Mouse (Mus musculus) intestine, postnatal 0 days (tissue): ENCODE results near the gene Tbcd. TPM values are rescaled to one million over a fixed set of nuclear protein-coding genes. Genes with fewer than 3 reads are reported as not detected.

Experiments used
- ATAC-seq: fragments of 200-750 bp; cut with Nextera tagmentation; 2 replicates; pipeline ENCODE4 v1.8.0; 2017; ENCODE audit warnings: mild to moderate bottlenecking, moderate TSS enrichment, moderate library complexity
- H3K27ac ChIP-seq: fragments of 300-500 bp; sonication (generic); 2 replicates; pipeline ENCODE4 v1.5.1; 2014; ENCODE audit warnings: mild to moderate bottlenecking, low read depth, low read length, moderate library complexity
- H3K27me3 ChIP-seq: fragments of 300-500 bp; sonication (generic); replicated peaks from 2 replicates; pipeline ENCODE4 v1.6.1; 2014; ENCODE audit warnings: low read length, mixed read lengths; ENCODE audit not compliant: control insufficient read depth, insufficient read depth
- H3K36me3 ChIP-seq: fragments of 300-500 bp; sonication (generic); 2 replicates; pipeline ENCODE4 v1.6.1; 2014; ENCODE audit warnings: mild to moderate bottlenecking, moderate library complexity; ENCODE audit not compliant: control insufficient read depth, insufficient read depth
- H3K4me1 ChIP-seq: fragments of 300-500 bp; sonication (generic); replicated peaks from 2 replicates; pipeline ENCODE4 v1.6.1; 2014; ENCODE audit warnings: antibody characterized with exemption, low read length, mixed read lengths; ENCODE audit not compliant: control insufficient read depth, insufficient read depth
- H3K4me2 ChIP-seq: fragments of 300-500 bp; sonication (generic); replicated peaks from 2 replicates; pipeline ENCODE4 v1.6.1; 2014; ENCODE audit warnings: low read depth, mild to moderate bottlenecking, moderate library complexity
- H3K4me3 ChIP-seq: fragments of 300-500 bp; sonication (generic); 2 replicates; pipeline ENCODE4 v1.5.1; 2014; ENCODE audit warnings: low read depth, low read length
- H3K9ac ChIP-seq: fragments of 300-500 bp; sonication (generic); 2 replicates; pipeline ENCODE4 v1.6.1; 2014; ENCODE audit warnings: mild to moderate bottlenecking, low read depth, low read length
- H3K9me3 ChIP-seq: fragments of 300-500 bp; sonication (generic); 2 replicates; pipeline ENCODE4 v1.6.1; 2016; ENCODE audit warnings: mixed run types; ENCODE audit not compliant: control insufficient read depth
- CTCF ChIP-seq: sonication (generic); IDR thresholded peaks from 2 replicates; pipeline ENCODE4 v1.5.1; 2016; ENCODE audit warnings: low read depth, mild to moderate bottlenecking, control low read depth, antibody characterized with exemption, moderate library complexity
- WGBS: fragments of 180-500 bp; shearing (Covaris S2); extraction: QIAGEN DNeasy Blood & Tissue Kit; methylation state at CpG from one replicate; pipeline ENCODE4 v1.1.7; 2014; 5-methylcytosine and 5-hydroxymethylcytosine counted together
- polyA plus RNA-seq: library from polyadenylated mRNA; unstranded; fragments of >200 nt; fragmentation: Nextera tagmentation; extraction: Ambion mirVana; gene quantifications from 2 replicates; pipeline ENCODE4 v1.2.1, GENCODE M21; 2015

Tbcd gene
- polyA plus RNA-seq, 1 experiment from 2014 or later = 29.9 TPM

DNA sequence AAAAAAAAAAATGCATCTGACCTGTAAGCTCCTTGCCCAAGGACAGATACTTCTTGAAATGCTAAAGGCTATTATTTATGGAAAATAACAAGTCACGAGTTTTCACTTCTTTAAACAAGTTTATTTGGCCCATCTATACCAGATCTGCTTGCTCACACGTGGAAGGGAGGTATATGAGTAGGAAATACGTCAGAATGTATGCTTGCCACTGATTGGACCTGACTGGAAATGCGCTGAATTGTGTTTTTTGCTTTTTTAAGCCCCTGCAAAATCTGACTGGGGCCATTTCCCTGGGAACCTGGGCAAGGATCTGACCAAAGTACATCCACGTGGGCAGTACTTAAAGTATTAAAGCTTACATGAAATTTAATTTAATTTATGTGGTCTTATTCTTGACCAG is 31.4 kb upstream of the Tbcd start:
- Histone ChIP-seq H3K9me3 (no peaks in the 10 kb centered on the region), H3K27me3 (no peaks in the 10 kb centered on the region), H3K9ac (no peak overlapping the region), H3K27ac (no peak overlapping the region), H3K4me3 (no peak overlapping the region), H3K4me2 (no peak overlapping the region; the same call in 1 of the 2 replicates), H3K36me3 (no peaks in the 10 kb centered on the region), H3K4me1 (no peaks in the 10 kb centered on the region; the same call in 1 of the 2 replicates)
- ATAC-seq = no peak
- WGBS = 60% methylated on average over 5 of the region's 5 CpGs
- no peak for TF ChIP-seq CTCF

- no peaks in the 10 kb centered on the region; the same call in 1 of the 2 replicates for H3K4me1 ChIP-seq
Observed at GRCm38 (mm10) chr11:121420830-121421552, 30.8 kb upstream of the Tbcd start, which contains the start of gene Fn3krp. TSS of gene Fn3krp (plus strand) at chr11:121421401.

DNA sequence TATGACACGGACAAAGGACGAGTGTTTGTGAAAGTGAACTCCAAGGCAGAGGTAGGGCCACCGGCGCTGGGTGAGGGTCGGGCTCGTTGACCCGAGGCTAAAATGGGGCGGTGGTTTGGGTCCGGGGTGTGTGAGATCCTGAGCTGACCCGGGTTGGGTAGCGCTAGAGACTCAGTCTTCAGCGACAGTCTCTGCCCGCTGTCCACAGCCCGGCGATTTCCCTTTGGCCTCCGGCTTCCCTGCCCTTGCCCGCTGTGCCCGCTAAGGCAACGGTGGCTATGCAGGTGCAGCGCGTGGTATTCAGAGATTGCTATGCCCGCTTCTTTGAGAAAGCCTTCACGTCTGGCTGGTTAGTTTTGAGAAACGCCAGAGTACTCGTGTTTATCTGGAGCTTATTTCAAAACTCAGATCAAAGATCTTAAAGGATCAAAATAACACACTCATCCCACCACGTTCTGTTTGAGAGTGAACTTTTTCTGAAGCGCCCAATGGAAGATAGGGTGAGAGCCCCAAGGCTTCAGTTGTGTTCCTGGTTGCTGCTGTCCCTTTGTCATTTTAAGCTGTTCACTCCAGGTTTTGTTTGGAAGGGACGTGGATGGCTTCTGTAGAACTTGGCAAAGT is 30.1 kb upstream of the Tbcd start:
- Histone ChIP-seq H3K36me3 (no peaks in the 10 kb centered on the region), H3K9ac (peak overlapping the region; percentile 47), H3K4me1 (no peaks in the 10 kb centered on the region; the same call in 1 of the 2 replicates), H3K27me3 (no peaks in the 10 kb centered on the region), H3K4me3 (peak overlapping the region; percentile 70), H3K9me3 (no peaks in the 10 kb centered on the region), H3K27ac (0 out of 2 replicates have a peak overlapping the region, but pooled peaks have one; percentile 11), H3K4me2 (peak overlapping the region; percentile 82)
- peak; percentile 67 for ATAC-seq
- no peak for TF ChIP-seq CTCF
- WGBS = under 1% methylated on average over 28 of the region's 28 CpGs

More at GRCm38 (mm10) chr11:121420830-121421552, 30.8 kb upstream of the Tbcd start, which contains the start of gene Fn3krp:
- TF ChIP-seq CTCF = peak; percentile 52
- H3K36me3 ChIP-seq = no peaks in the 10 kb centered on the region
- ATAC-seq = peak; percentile 99
- 2% methylated on average over 28 of the region's 28 CpGs for WGBS
- H3K27me3 ChIP-seq = no peaks in the 10 kb centered on the region
- H3K27ac ChIP-seq = 0 out of 2 replicates have a peak within 1 kb of the TSS, but pooled peaks have one; percentile 11
- no peaks in the 10 kb centered on the region for H3K9me3 ChIP-seq
- peak within 1 kb of the TSS; percentile 70 for H3K4me3 ChIP-seq
- H3K4me2 ChIP-seq = peak within 1 kb of the TSS; percentile 82
- H3K9ac ChIP-seq = peak within 1 kb of the TSS; percentile 47

DNA sequence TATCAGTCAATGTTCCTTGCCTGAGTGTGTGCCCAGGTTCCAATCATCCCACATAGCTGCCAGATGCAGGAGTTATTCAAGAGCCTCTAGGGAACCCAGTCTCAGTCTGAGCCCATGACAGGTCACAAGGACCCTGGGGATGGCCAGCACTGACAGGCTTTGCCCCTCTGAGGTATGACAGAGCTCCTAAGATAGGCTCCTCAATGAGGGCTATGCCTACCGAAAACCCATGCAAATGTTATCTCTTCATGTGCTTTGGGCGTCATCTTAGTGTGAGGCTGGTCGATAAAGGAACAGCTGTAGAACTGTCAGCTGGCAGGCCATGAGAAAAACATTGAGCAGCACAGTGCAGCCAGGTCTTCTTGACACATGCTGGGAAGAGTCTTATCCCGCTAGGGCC is 18.4 kb upstream of the Tbcd start:
- no peak for TF ChIP-seq CTCF
- Histone ChIP-seq H3K4me1 (no peaks in the 10 kb centered on the region), H3K4me3 (no peak overlapping the region), H3K9me3 (no peaks in the 10 kb centered on the region), H3K36me3 (peaks cover 7% of the 10 kb centered on the region; the same call in 1 of the 2 replicates), H3K4me2 (no peak overlapping the region), H3K27me3 (no peaks in the 10 kb centered on the region), H3K9ac (no peak overlapping the region), H3K27ac (no peak overlapping the region)
- no peak for ATAC-seq
- 76% methylated on average over 4 of the region's 4 CpGs for WGBS

DNA sequence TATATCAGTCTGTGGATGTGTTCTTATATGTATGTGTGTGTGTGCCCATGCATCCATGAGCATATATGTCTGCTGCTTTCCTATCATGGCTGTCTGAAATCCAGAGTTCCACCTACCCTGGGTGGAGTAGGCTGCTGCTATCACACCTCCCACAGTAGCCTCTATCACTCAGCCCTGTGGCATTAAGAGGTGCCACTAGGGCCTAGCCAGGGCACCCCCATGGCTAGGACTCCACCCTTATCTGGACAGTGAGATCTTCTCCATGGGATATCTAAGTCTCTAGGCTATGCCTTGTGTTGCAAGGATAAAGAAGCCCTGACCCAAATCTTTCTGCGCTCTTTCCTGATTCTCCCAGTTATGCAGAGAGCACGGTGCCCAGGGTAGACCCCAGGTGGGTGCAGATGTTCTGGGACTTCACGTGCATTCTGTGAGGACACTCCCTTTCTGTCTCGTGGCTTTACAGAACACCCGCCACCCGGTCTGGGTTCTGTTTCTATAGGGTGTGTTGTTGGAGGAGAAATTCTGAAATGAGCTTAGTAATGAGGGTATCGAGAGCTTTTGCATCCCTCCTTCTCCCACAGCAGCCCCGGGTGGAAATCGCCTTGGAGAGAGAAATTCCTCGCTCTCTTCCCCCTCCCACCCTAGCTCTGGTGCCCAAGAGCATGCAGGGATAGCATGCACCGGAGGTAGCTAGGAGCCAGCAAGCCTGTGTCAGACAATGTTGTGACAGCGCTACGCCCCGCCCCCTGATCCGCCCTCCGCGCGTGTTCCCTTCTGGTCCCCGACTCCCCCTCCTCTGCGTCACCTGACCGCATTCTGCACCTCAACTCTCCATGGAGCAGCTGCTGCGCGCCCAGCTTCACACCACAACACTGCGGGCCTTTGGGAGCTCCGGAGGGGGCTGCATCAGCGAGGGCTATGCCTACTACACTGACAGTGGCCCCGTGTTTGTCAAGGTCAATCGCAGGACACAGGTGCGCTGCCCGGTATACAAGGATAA is 17.3 kb upstream of the Tbcd start, which contains the start of gene Fn3k:
TSS of gene Fn3k (plus strand) at position 758 of the 1,000 bp plus-strand sequence.
- peak; percentile 74 for ATAC-seq
- no peaks in the 10 kb centered on the region for H3K36me3 ChIP-seq

More for the DNA sequence above, 17.3 kb upstream of the Tbcd start, which contains the start of gene Fn3k:
- H3K9me3 ChIP-seq = no peaks in the 10 kb centered on the region
- peak within 1 kb of the TSS; percentile 30 for H3K4me3 ChIP-seq
- H3K4me2 ChIP-seq = peak within 1 kb of the TSS; percentile 76
- WGBS = 5% methylated on average over 30 of the region's 30 CpGs
- H3K27ac ChIP-seq = no peak within 1 kb of the TSS
- no peak within 1 kb of the TSS for H3K9ac ChIP-seq
- H3K4me1 ChIP-seq = no peaks in the 10 kb centered on the region
- TF ChIP-seq CTCF = no peak
- no peaks in the 10 kb centered on the region for H3K27me3 ChIP-seq
